Mouse (Mus musculus) olfactory bulb, adult 2 months (tissue): ENCODE measurements at regions not wholly inside any gene's neighbourhood (a gene's known extent, or its start where the extent isn't known, plus 50 kb on each side); places are given as distances from the start of the nearest gene placed in this dataset.

ENCODE experiments used
- CTCF ChIP-seq: fragments of 200-500 bp; IDR thresholded peaks from 2 replicates; pipeline ENCODE4 v1.5.1; 2012; ENCODE audit warnings: low read depth, mild to moderate bottlenecking, low read length, moderate library complexity; ENCODE audit not compliant: insufficient read depth
- POLR2A ChIP-seq: fragments of 200-500 bp; IDR thresholded peaks from 2 replicates; pipeline ENCODE4 v1.6.1; 2012; ENCODE audit warnings: mild to moderate bottlenecking, low read depth, low read length, moderate library complexity; ENCODE audit not compliant: insufficient read depth

GRCm38 (mm10) chr10:97779335-97779734, 52.8 kb upstream of the C030005K15Rik start:
- TF ChIP-seq CTCF (no peak), POLR2A (no peak)
